Mouse (Mus musculus) C2C12 (cell line): ENCODE data around the gene Specc1l. TPM values are rescaled to one million over a fixed set of nuclear protein-coding genes. Genes with fewer than 3 reads are reported as not detected.

Experiments
- H3K27me3 ChIP-seq: one replicate; pipeline ENCODE4 v1.6.1; 2011; ENCODE audit not compliant: control insufficient read depth, insufficient read depth, insufficient read length
- H3K36me3 ChIP-seq: one replicate; pipeline ENCODE4 v1.6.1; 2011; ENCODE audit not compliant: control insufficient read depth, insufficient read depth
- H3K4me3 ChIP-seq: one replicate; pipeline ENCODE4 v1.5.1; 2011; ENCODE audit warnings: mild to moderate bottlenecking, control low read depth; ENCODE audit not compliant: poor library complexity, insufficient read depth, severe bottlenecking
- H3K79me2 ChIP-seq: one replicate; pipeline ENCODE4 v1.6.1; 2011; ENCODE audit not compliant: control insufficient read depth, insufficient read depth
- H3K79me3 ChIP-seq: one replicate; pipeline ENCODE4 v1.6.1; 2011; ENCODE audit warnings: low read depth, control low read depth
- H3ac ChIP-seq: one replicate; pipeline ENCODE3; 2011; ENCODE audit warnings: low read depth; ENCODE audit not compliant: control insufficient read depth, insufficient read length
- CEBPB ChIP-seq: IDR thresholded peaks from one replicate; pipeline ENCODE4 v1.6.1; 2011; ENCODE audit warnings: low read depth, mild to moderate bottlenecking, control low read depth, moderate library complexity
- CTCF ChIP-seq: IDR thresholded peaks from one replicate; pipeline ENCODE4 v1.5.1; 2011; ENCODE audit not compliant: control insufficient read depth, insufficient read depth, insufficient read length
- FOSL1 ChIP-seq: IDR thresholded peaks from one replicate; pipeline ENCODE4 v1.8.0; 2011; ENCODE audit warnings: mild to moderate bottlenecking, low read length; ENCODE audit not compliant: poor library complexity, insufficient read depth, severe bottlenecking
- MAX ChIP-seq: IDR thresholded peaks from one replicate; pipeline ENCODE4 v1.6.1; 2011; ENCODE audit warnings: mild to moderate bottlenecking, control low read depth
- MYOD1 ChIP-seq: IDR thresholded peaks from one replicate; pipeline ENCODE4 v1.6.1; 2011; ENCODE audit warnings: low read depth; ENCODE audit not compliant: control insufficient read depth, insufficient read length
- MYOG ChIP-seq: IDR thresholded peaks from one replicate; pipeline ENCODE4 v1.6.1; 2011; ENCODE audit not compliant: control insufficient read depth, insufficient read length; ENCODE audit errors: extremely low read depth
- USF1 ChIP-seq: IDR thresholded peaks from one replicate; pipeline ENCODE4 v1.6.1; 2011; ENCODE audit warnings: low read depth, mild to moderate bottlenecking, control low read depth, moderate library complexity
- polyA plus RNA-seq: library from polyadenylated mRNA; unstranded; fragments of >200 nt; fragmentation: generic; extraction: Trizol; gene quantifications from one replicate; pipeline ENCODE4 v1.2.1, GENCODE M21; 2012; ENCODE audit warnings: missing spikeins

The Specc1l gene
- polyA plus RNA-seq, 1 experiment = 19.1 TPM

GRCm38 (mm10) chr10:75230572-75230971, 18.7 kb downstream of the Specc1l start:
- H3K79me3 ChIP-seq = peaks cover 62% of the 10 kb centered on the region
- no peaks in the 10 kb centered on the region for H3K27me3 ChIP-seq
- no peak overlapping the region for H3ac ChIP-seq
- H3K36me3 ChIP-seq = peaks cover 49% of the 10 kb centered on the region
- no peak for TF ChIP-seq CEBPB
- no peak for TF ChIP-seq USF1
- no peak for TF ChIP-seq CTCF
- no peak for TF ChIP-seq MYOG
- no peak for TF ChIP-seq FOSL1
- no peak for TF ChIP-seq MYOD1
- no peak for TF ChIP-seq MAX
- H3K79me2 ChIP-seq = peaks cover 96% of the 10 kb centered on the region
- no peak overlapping the region for H3K4me3 ChIP-seq

- no peak for TF ChIP-seq MYOD1
- TF ChIP-seq FOSL1 = no peak
- TF ChIP-seq MAX = no peak
- TF ChIP-seq MYOG = no peak
- TF ChIP-seq CEBPB = no peak
- TF ChIP-seq USF1 = no peak
- TF ChIP-seq CTCF = no peak
- peaks cover 96% of the 10 kb centered on the region for H3K79me2 ChIP-seq
- H3K27me3 ChIP-seq = no peaks in the 10 kb centered on the region
- H3ac ChIP-seq = no peak overlapping the region
- H3K79me3 ChIP-seq = peaks cover 51% of the 10 kb centered on the region
- no peak overlapping the region for H3K4me3 ChIP-seq
- peaks cover 55% of the 10 kb centered on the region for H3K36me3 ChIP-seq
These were observed 20.0 kb downstream of the Specc1l start for GRCm38 (mm10) chr10:75231876-75232275.

GRCm38 (mm10) chr10:75232612-75233155, 20.8 kb downstream of the Specc1l start:
- peaks cover 52% of the 10 kb centered on the region for H3K36me3 ChIP-seq
- peaks cover 43% of the 10 kb centered on the region for H3K79me3 ChIP-seq
- H3K4me3 ChIP-seq = no peak overlapping the region
- TF ChIP-seq FOSL1 = no peak
- no peak for TF ChIP-seq MYOG
- no peak overlapping the region for H3ac ChIP-seq
- no peaks in the 10 kb centered on the region for H3K27me3 ChIP-seq
- peaks cover 94% of the 10 kb centered on the region for H3K79me2 ChIP-seq

GRCm38 (mm10) chr10:75233489-75233888, 21.6 kb downstream of the Specc1l start:
- TF ChIP-seq MAX = no peak
- TF ChIP-seq CTCF = no peak
- no peak for TF ChIP-seq FOSL1
- no peak for TF ChIP-seq USF1
- no peak for TF ChIP-seq CEBPB
- TF ChIP-seq MYOG = no peak
- no peak for TF ChIP-seq MYOD1
- Histone ChIP-seq H3K79me2 (peaks cover 92% of the 10 kb centered on the region), H3K4me3 (no peak overlapping the region), H3K27me3 (no peaks in the 10 kb centered on the region), H3ac (no peak overlapping the region), H3K36me3 (peaks cover 57% of the 10 kb centered on the region), H3K79me3 (peaks cover 37% of the 10 kb centered on the region)

GRCm38 (mm10) chr10:75235726-75236125, 23.9 kb downstream of the Specc1l start:
- Histone ChIP-seq H3K27me3 (no peaks in the 10 kb centered on the region), H3ac (no peak overlapping the region), H3K4me3 (no peak overlapping the region), H3K79me3 (peaks cover 25% of the 10 kb centered on the region), H3K36me3 (peaks cover 58% of the 10 kb centered on the region), H3K79me2 (peaks cover 84% of the 10 kb centered on the region)
- no peak for TF ChIP-seq CTCF
- no peak for TF ChIP-seq MAX
- TF ChIP-seq CEBPB = no peak
- no peak for TF ChIP-seq MYOD1
- no peak for TF ChIP-seq FOSL1
- no peak for TF ChIP-seq MYOG
- no peak for TF ChIP-seq USF1

GRCm38 (mm10) chr10:75236156-75236555, 24.3 kb downstream of the Specc1l start:
- Histone ChIP-seq H3K79me3 (peaks cover 23% of the 10 kb centered on the region), H3K27me3 (no peaks in the 10 kb centered on the region), H3K4me3 (no peak overlapping the region), H3ac (no peak overlapping the region), H3K36me3 (peaks cover 58% of the 10 kb centered on the region), H3K79me2 (peaks cover 80% of the 10 kb centered on the region)
- TF ChIP-seq CEBPB (no peak), FOSL1 (no peak), CTCF (no peak), USF1 (no peak), MYOG (no peak)
